Mouse (Mus musculus) liver, adult 2 months (tissue): Measurements from ENCODE around the gene Rnf130.

Experiments used
- CTCF ChIP-seq: fragments of 200-500 bp; IDR thresholded peaks from 2 replicates; pipeline ENCODE4 v1.5.1; 2011; ENCODE audit warnings: low read depth, low read length, control low read depth
- POLR2A ChIP-seq: fragments of 200-500 bp; IDR thresholded peaks from 2 replicates; pipeline ENCODE4 v1.6.1; 2011; ENCODE audit warnings: low read length, control low read depth; ENCODE audit not compliant: insufficient read depth; ENCODE audit errors: extremely low read depth

GRCm38 (mm10) chr11:50095661-50096060 is 70.5 kb downstream of the Rnf130 start:
- no peak for TF ChIP-seq CTCF
- TF ChIP-seq POLR2A = no peak
